23 mouse cellular contexts compared by ENCODE assay signal in the genomic region with DNA sequence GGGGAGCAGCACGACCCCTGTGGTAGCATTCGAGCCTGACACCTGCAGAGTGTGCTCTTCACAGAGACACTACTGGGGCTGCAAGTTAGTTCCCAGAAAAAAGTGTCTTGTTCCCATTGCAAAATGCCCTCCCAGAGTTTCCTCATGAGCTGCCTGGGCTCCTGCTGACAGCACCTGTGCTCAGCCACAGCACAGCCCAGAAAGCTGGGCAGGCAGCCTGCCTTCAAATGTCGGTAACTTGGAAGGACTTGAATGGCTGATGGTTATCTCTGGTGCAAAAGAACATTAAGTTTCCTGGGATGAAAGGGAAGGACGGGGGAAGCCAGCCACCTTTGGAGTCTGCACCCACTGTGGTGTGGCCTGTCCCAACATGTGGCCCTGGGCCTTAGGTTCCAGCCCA.
"Had no signal": no experiment of that assay in that cellular context is flagged by ENCODE, and none has a peak within 500 bp of the region (broad histone marks: within the 10 kb centered on the region; RNA-seq: fewer than 3 reads in every experiment).

No protein-coding gene starts in this region.

- H3K27ac ChIP-seq: gastrocnemius, adult 2 months; heart, adult 2 months; heart, embryonic 13.5 days; heart, embryonic 15.5 days; hindbrain, embryonic 13.5 days; hindbrain, embryonic 15.5 days; hindbrain, postnatal 0 days; layer of hippocampus, adult 2 months; left cerebral cortex, adult 2 months; limb, embryonic 13.5 days had no signal

- H3K27me3 ChIP-seq: hindbrain, embryonic 15.5 days had no signal

- H3K4me2 ChIP-seq: heart, embryonic 11.5 days; heart, embryonic 13.5 days; heart, embryonic 15.5 days; hindbrain, embryonic 13.5 days; hindbrain, embryonic 15.5 days; limb, embryonic 13.5 days; liver, embryonic 11.5 days had no signal

- H3K9me3 ChIP-seq: heart, embryonic 15.5 days; hindbrain, embryonic 13.5 days; hindbrain, embryonic 15.5 days had no signal

- DNase-seq: gastrocnemius, postnatal 10 days; gastrocnemius, postnatal 25 days; heart, adult 11 months; heart, adult 2 months; heart, postnatal 14 days; kidney, adult 11 months; kidney, adult 2 months; kidney, postnatal 10 days; kidney, postnatal 25 days; kidney, postnatal 4 days; liver had no signal

- H3K4me3 ChIP-seq: gastrocnemius, adult 2 months; heart, adult 2 months; heart, embryonic 13.5 days; heart, embryonic 15.5 days; hindbrain, embryonic 13.5 days; hindbrain, embryonic 15.5 days; layer of hippocampus, adult 2 months; left cerebral cortex, adult 2 months; limb, embryonic 13.5 days had no signal

- H3K9ac ChIP-seq: heart, embryonic 13.5 days; heart, embryonic 15.5 days; hindbrain, embryonic 13.5 days; hindbrain, embryonic 15.5 days; limb, embryonic 13.5 days had no signal

- H3K36me3 ChIP-seq: heart, embryonic 13.5 days; heart, embryonic 15.5 days; hindbrain, embryonic 13.5 days; hindbrain, embryonic 15.5 days; limb, embryonic 13.5 days had no signal

- ATAC-seq: hindbrain, postnatal 0 days; intestine, embryonic 16.5 days had no signal

- H3K4me1 ChIP-seq: heart, embryonic 13.5 days; heart, embryonic 15.5 days had no signal
